18 mouse cellular contexts compared by ENCODE assay signal in the genomic region with DNA sequence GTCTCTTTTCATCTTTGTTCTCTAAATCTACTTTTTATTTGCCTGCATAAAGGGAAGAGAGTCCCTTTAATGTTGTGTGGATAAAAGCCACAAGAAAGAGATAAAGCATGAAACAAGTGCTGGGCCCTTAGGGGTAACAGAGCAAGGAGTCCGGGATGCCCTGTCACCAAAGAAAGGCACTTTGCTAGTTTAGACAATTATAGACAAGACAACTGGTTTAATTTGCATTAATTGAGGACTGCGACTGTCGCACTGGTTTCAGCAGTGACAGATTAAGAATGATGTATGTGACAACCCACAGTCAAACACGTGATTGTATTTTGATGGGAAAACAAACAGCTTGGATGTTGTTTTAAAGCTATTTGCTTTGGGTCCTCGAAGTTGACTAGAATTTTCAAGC.
"Had no signal": no experiment of that assay in that cellular context is flagged by ENCODE, and none has a peak within 500 bp of the region (broad histone marks: within the 10 kb centered on the region; RNA-seq: fewer than 3 reads in every experiment).

No protein-coding gene starts in this region.

- H3K36me3 ChIP-seq: limb, embryonic 10.5 days; limb, embryonic 13.5 days; liver, embryonic 12.5 days; liver, embryonic 15.5 days; lung, embryonic 15.5 days; midbrain, embryonic 13.5 days; neural tube, embryonic 12.5 days; neural tube, embryonic 15.5 days had no signal

- DNase-seq: kidney, postnatal 25 days; layer of hippocampus, adult 9-11 months; liver; lung, adult 18-20 months; lung, postnatal 14 days; lung, postnatal 4 days; thymus, adult 18-20 months; thymus, postnatal 36 days had no signal

- H3K4me2 ChIP-seq: limb, embryonic 13.5 days; liver, embryonic 12.5 days; liver, embryonic 15.5 days; lung, embryonic 15.5 days; midbrain, embryonic 13.5 days; neural tube, embryonic 12.5 days; neural tube, embryonic 15.5 days had no signal

- H3K4me1 ChIP-seq: liver, embryonic 12.5 days; liver, embryonic 15.5 days; lung, embryonic 15.5 days had no signal

- H3K27me3 ChIP-seq: limb, embryonic 13.5 days; liver, embryonic 12.5 days; liver, embryonic 15.5 days; lung, embryonic 15.5 days; neural tube, embryonic 15.5 days had no signal

- H3K9me3 ChIP-seq: limb, embryonic 10.5 days; liver, embryonic 12.5 days; liver, embryonic 15.5 days; lung, embryonic 15.5 days; neural tube, embryonic 15.5 days had no signal

- ATAC-seq: liver, embryonic 12.5 days; midbrain, embryonic 13.5 days had no signal

- H3K27ac ChIP-seq: kidney, postnatal 0 days; layer of hippocampus, adult 2 months; limb, embryonic 10.5 days; limb, embryonic 13.5 days; liver, embryonic 12.5 days; liver, embryonic 15.5 days; lung, embryonic 15.5 days; midbrain, embryonic 13.5 days; neural tube, embryonic 12.5 days; neural tube, embryonic 15.5 days had no signal

- H3K4me3 ChIP-seq: layer of hippocampus, adult 2 months; limb, embryonic 10.5 days; limb, embryonic 13.5 days; liver, embryonic 12.5 days; liver, embryonic 15.5 days; lung, embryonic 15.5 days; midbrain, embryonic 13.5 days; neural tube, embryonic 12.5 days; neural tube, embryonic 15.5 days had no signal

- H3K9ac ChIP-seq: limb, embryonic 13.5 days; liver, embryonic 12.5 days; liver, embryonic 15.5 days; lung, embryonic 15.5 days; midbrain, embryonic 13.5 days; neural tube, embryonic 12.5 days; neural tube, embryonic 15.5 days had no signal
